In genomic region chr7:110615151-110615631, GRCm38 (mm10) we compare ENCODE assay signal across 8 mouse cellular contexts. TPM values are rescaled to one million over a fixed set of nuclear protein-coding genes. Genes with fewer than 3 reads are reported as not detected.
DNase-seq lines count a peak whose midpoint lies in the region; ATAC-seq and TF ChIP-seq lines count a peak whose summit lies in the region.

No protein-coding gene starts in this region.

- ATAC-seq in neural tube, embryonic 11.5 days (ENCODE audit: insufficient read depth, low FRiP score, low TSS enrichment), result no peak
- peak; percentile 13; the same call in 1 of the 2 replicates for ATAC-seq in limb, embryonic 13.5 days (ENCODE audit: low FRiP score, low read depth)
- no peak; the same call in 1 of the 2 replicates for ATAC-seq in midbrain, embryonic 14.5 days (ENCODE audit: low FRiP score, low TSS enrichment)

- DNase-seq in neural tube, embryonic 11.5 days (ENCODE audit: low spot score), result peak; percentile 62
- no peak for DNase-seq in neural tube, embryonic 10.5 days (ENCODE audit: extremely low spot score, low spot score)
- DNase-seq in embryo, embryonic 10.5 days (ENCODE audit: low spot score), result peak; percentile 68
- DNase-seq in heart, adult 8-10 months (ENCODE audit: low spot score), result peak; percentile 77
- peak; percentile 82 for DNase-seq in kidney, adult 18-20 months
- peak; percentile 67 for DNase-seq in midbrain, embryonic 14.5 days
- DNase-seq in thymus, adult 2 months, result no peak

- H3K4me1 ChIP-seq in neural tube, embryonic 11.5 days (ENCODE audit: control insufficient read depth, insufficient read depth, low read length), result 0 out of 2 replicates have a peak, but pooled peaks cover 4% of the 10 kb centered on the region
- peaks cover 18% of the 10 kb centered on the region for H3K4me1 ChIP-seq in limb, embryonic 13.5 days
- H3K4me1 ChIP-seq in midbrain, embryonic 14.5 days (ENCODE audit: control insufficient read depth, insufficient read depth, low read length), result peaks cover 11% of the 10 kb centered on the region; the same call in 1 of the 2 replicates
- peaks cover 12% of the 10 kb centered on the region for H3K4me1 ChIP-seq in thymus, adult 2 months (replicated peaks; ENCODE audit: control insufficient read depth, insufficient read depth, low read length)

- peak overlapping the region; percentile 97 for H3K27ac ChIP-seq in neural tube, embryonic 11.5 days (ENCODE audit: low read depth, low read length)
- H3K27ac ChIP-seq in limb, embryonic 13.5 days, result peak overlapping the region; percentile 97
- H3K27ac ChIP-seq in midbrain, embryonic 14.5 days (replicated peaks; ENCODE audit: low read depth, low read length), result peak overlapping the region; percentile 97
- no peak overlapping the region for H3K27ac ChIP-seq in thymus, adult 2 months (ENCODE audit: control insufficient read depth, insufficient read depth, low read length)

- H3K9me3 ChIP-seq in neural tube, embryonic 11.5 days (ENCODE audit: control insufficient read depth, low read length), result no peaks in the 10 kb centered on the region
- H3K9me3 ChIP-seq in limb, embryonic 13.5 days, result no peaks in the 10 kb centered on the region
- H3K9me3 ChIP-seq in midbrain, embryonic 14.5 days (ENCODE audit: control insufficient read depth, low read length), result no peaks in the 10 kb centered on the region

- peak overlapping the region; percentile 79 for H3K4me2 ChIP-seq in neural tube, embryonic 11.5 days (ENCODE audit: low read depth)
- peak overlapping the region; percentile 84 for H3K4me2 ChIP-seq in limb, embryonic 13.5 days (replicated peaks)
- peak overlapping the region; percentile 87 for H3K4me2 ChIP-seq in midbrain, embryonic 14.5 days (ENCODE audit: low read length)

- 1% methylated on average over 19 of the region's 20 CpGs for WGBS in neural tube, embryonic 11.5 days
- WGBS in limb, embryonic 13.5 days, result under 1% methylated on average over 19 of the region's 20 CpGs
- 1% methylated on average over 20 of the region's 20 CpGs for whole genome bisulfite sequencing in midbrain, embryonic 14.5 days
- 6% methylated on average over 20 of the region's 20 CpGs for WGBS in thymus, adult 2 months

- TF ChIP-seq CTCF in thymus, adult 2 months (IDR thresholded peaks at IDR 0.05; ENCODE audit: borderline replicate concordance, control insufficient read depth, extremely low read depth, insufficient read depth, low read length, poor library complexity), result no peak

- peak overlapping the region; percentile 90 for H3K4me3 ChIP-seq in neural tube, embryonic 11.5 days (ENCODE audit: low read depth, low read length)
- H3K4me3 ChIP-seq in limb, embryonic 13.5 days, result peak overlapping the region; percentile 85
- H3K4me3 ChIP-seq in midbrain, embryonic 14.5 days (replicated peaks; ENCODE audit: low read depth, low read length), result peak overlapping the region; percentile 94
- peak overlapping the region; percentile 43 for H3K4me3 ChIP-seq in thymus, adult 2 months (ENCODE audit: control insufficient read depth, insufficient read depth, low read length)

- H3K36me3 ChIP-seq in neural tube, embryonic 11.5 days (ENCODE audit: control insufficient read depth, insufficient read depth, low read length), result no peaks in the 10 kb centered on the region
- no peaks in the 10 kb centered on the region for H3K36me3 ChIP-seq in limb, embryonic 13.5 days
- no peaks in the 10 kb centered on the region for H3K36me3 ChIP-seq in midbrain, embryonic 14.5 days (ENCODE audit: control insufficient read depth, insufficient read depth, low read length)
- no peaks in the 10 kb centered on the region for H3K36me3 ChIP-seq in thymus, adult 2 months (ENCODE audit: control insufficient read depth, insufficient read depth, low read length)

- TF ChIP-seq POLR2A in thymus, adult 2 months (IDR thresholded peaks at IDR 0.05; ENCODE audit: control insufficient read depth, extremely low read depth, insufficient read depth, low read length, poor library complexity), result 0 out of 2 replicates have a peak, but pooled peaks have one; percentile 10

- peak overlapping the region; percentile 95 for H3K9ac ChIP-seq in neural tube, embryonic 11.5 days (ENCODE audit: low read length)
- peak overlapping the region; percentile 90 for H3K9ac ChIP-seq in limb, embryonic 13.5 days
- peak overlapping the region; percentile 96 for H3K9ac ChIP-seq in midbrain, embryonic 14.5 days (replicated peaks; ENCODE audit: low read length)

- H3K27me3 ChIP-seq in neural tube, embryonic 11.5 days (ENCODE audit: control insufficient read depth, insufficient read depth, low read length), result no peaks in the 10 kb centered on the region
- no peaks in the 10 kb centered on the region; the same call in 1 of the 2 replicates for H3K27me3 ChIP-seq in limb, embryonic 13.5 days
- peaks cover 6% of the 10 kb centered on the region for H3K27me3 ChIP-seq in midbrain, embryonic 14.5 days (ENCODE audit: control insufficient read depth, insufficient read depth, low read length)
- peaks cover 23% of the 10 kb centered on the region for H3K27me3 ChIP-seq in thymus, adult 2 months (ENCODE audit: control insufficient read depth, insufficient read depth, low read length)

RNA-seq across cellular contexts. Expression of gene Sbf2, which starts 0.5 kb away (rescaled TPM):
- polyA plus RNA-seq in neural tube, embryonic 11.5 days (2014; fragmentation: Nextera tagmentation; extraction: Ambion mirVana), result 38.6 and 40.5 TPM in 2 replicates
- 10 to 100 TPM; 36.1 to 45.7 (median 40.7) TPM for total RNA-seq in heart, adult 8-10 months (2022)
- polyA plus RNA-seq in limb, embryonic 13.5 days (2015; fragmentation: Nextera tagmentation; extraction: Ambion mirVana), result 28.7 and 30.9 TPM in 2 replicates
- polyA plus RNA-seq in midbrain, embryonic 14.5 days (2014; fragmentation: Nextera tagmentation; extraction: Ambion mirVana), result 73.5 and 77.4 TPM in 2 replicates
- 6.3 and 8.8 TPM in 2 replicates for polyA plus RNA-seq in thymus, adult 2 months (2012; rRNA removed)

RNA-seq across cellular contexts. Expression of gene Adm, which starts 12.3 kb away (rescaled TPM):
- polyA plus RNA-seq in neural tube, embryonic 11.5 days (2014; fragmentation: Nextera tagmentation; extraction: Ambion mirVana), result 2.2 and 3.4 TPM in 2 replicates
- total RNA-seq in heart, adult 8-10 months (2022), result 10 to 100 TPM in 3 of 4 experiments, 1 to 10 TPM in 1; 9.6 to 15.8 (median 12.2) TPM
- 2.9 and 3.1 TPM in 2 replicates for polyA plus RNA-seq in limb, embryonic 13.5 days (2015; fragmentation: Nextera tagmentation; extraction: Ambion mirVana)
- 1.4 and 3.2 TPM in 2 replicates for polyA plus RNA-seq in midbrain, embryonic 14.5 days (2014; fragmentation: Nextera tagmentation; extraction: Ambion mirVana)
- 12.0 and 14.1 TPM in 2 replicates for polyA plus RNA-seq in thymus, adult 2 months (2012; rRNA removed)

Comparison
In these comparisons a context has a peak if more than half of its experiments do, and no peak if none do; other contexts are left out.
1. DNase-seq: peak in neural tube, embryonic 11.5 days (single experiment), embryo, embryonic 10.5 days (single experiment), heart, adult 8-10 months (single experiment), kidney, adult 18-20 months (single experiment) and midbrain, embryonic 14.5 days (single experiment); none in neural tube, embryonic 10.5 days (single experiment) and thymus, adult 2 months (single experiment).
2. H3K4me3 ChIP-seq: peak in every context shown above with its lines; median percentile 94 in midbrain, embryonic 14.5 days; 90 in neural tube, embryonic 11.5 days; 85 in limb, embryonic 13.5 days; 43 in thymus, adult 2 months.
3. Peak in every context shown above with its lines, with median percentiles within 50 percentile points of each other: H3K4me2 ChIP-seq and H3K9ac ChIP-seq.